Mouse (Mus musculus) stomach, embryonic 16.5 days (tissue): Measurements from ENCODE around the gene Ms4a18. TPM values are rescaled to one million over a fixed set of nuclear protein-coding genes. Genes with fewer than 3 reads are reported as not detected.

Experiments used
- ATAC-seq: fragments of 200-750 bp; cut with Nextera tagmentation; 2 replicates; pipeline ENCODE4 v1.8.0; 2017; ENCODE audit warnings: moderate number of reproducible peaks, moderate TSS enrichment; ENCODE audit not compliant: insufficient read depth, low FRiP score
- H3K27ac ChIP-seq: fragments of 300-500 bp; sonication (generic); 2 replicates; pipeline ENCODE4 v1.5.1; 2014; ENCODE audit warnings: low read length
- H3K27me3 ChIP-seq: fragments of 300-500 bp; sonication (generic); 2 replicates; pipeline ENCODE4 v1.6.1; 2014; ENCODE audit warnings: low read length, control low read depth, mixed read lengths; ENCODE audit not compliant: control insufficient read depth, insufficient read depth
- H3K36me3 ChIP-seq: fragments of 300-500 bp; sonication (generic); 2 replicates; pipeline ENCODE4 v1.6.1; 2014; ENCODE audit warnings: low read length; ENCODE audit not compliant: control insufficient read depth, insufficient read depth
- H3K4me1 ChIP-seq: fragments of 300-500 bp; sonication (generic); 2 replicates; pipeline ENCODE4 v1.6.1; 2014; ENCODE audit warnings: low read length, control low read depth, mixed read lengths; ENCODE audit not compliant: control insufficient read depth, insufficient read depth
- H3K4me2 ChIP-seq: fragments of 300-500 bp; sonication (generic); 2 replicates; pipeline ENCODE4 v1.6.1; 2014; ENCODE audit warnings: low read depth, low read length, mixed read lengths
- H3K4me3 ChIP-seq: fragments of 300-500 bp; sonication (generic); replicated peaks from 2 replicates; pipeline ENCODE4 v1.5.1; 2014; ENCODE audit warnings: mild to moderate bottlenecking, low read length
- H3K9ac ChIP-seq: fragments of 300-500 bp; sonication (generic); 2 replicates; pipeline ENCODE4 v1.6.1; 2014; ENCODE audit warnings: low read length
- H3K9me3 ChIP-seq: fragments of 300-500 bp; sonication (generic); replicated peaks from 2 replicates; pipeline ENCODE4 v1.6.1; 2016; ENCODE audit warnings: low read length, control low read depth; ENCODE audit not compliant: control insufficient read depth
- WGBS: fragments of 180-500 bp; shearing (Covaris S2); extraction: QIAGEN DNeasy Blood & Tissue Kit; methylation state at CpG from one replicate; pipeline ENCODE4 v1.1.7; 2014; 5-methylcytosine and 5-hydroxymethylcytosine counted together
- polyA plus RNA-seq: library from polyadenylated mRNA; unstranded; fragments of >200 nt; fragmentation: Nextera tagmentation; extraction: Ambion mirVana; gene quantifications from 2 replicates; pipeline ENCODE4 v1.2.1, GENCODE M21; 2015

The Ms4a18 gene
- polyA plus RNA-seq, 1 experiment from 2014 or later: 4.2 TPM

- H3K27me3 ChIP-seq: no peaks in the 10 kb centered on the region
- H3K9me3 ChIP-seq: no peaks in the 10 kb centered on the region
- peak; percentile 55; the same call in 1 of the 2 replicates for ATAC-seq
- H3K4me3 ChIP-seq: no peak overlapping the region
- peaks cover 3% of the 10 kb centered on the region; the same call in 1 of the 2 replicates for H3K4me1 ChIP-seq
- no peak overlapping the region for H3K4me2 ChIP-seq
- no peaks in the 10 kb centered on the region for H3K36me3 ChIP-seq
- H3K9ac ChIP-seq: 0 out of 2 replicates have a peak overlapping the region, but pooled peaks have one; percentile 21
- no peak overlapping the region for H3K27ac ChIP-seq
- 31% methylated on average over 11 of the region's 11 CpGs for WGBS
Observed at GRCm38 (mm10) chr19:10959085-10959977, 58.5 kb downstream of the Ms4a18 start.

DNA sequence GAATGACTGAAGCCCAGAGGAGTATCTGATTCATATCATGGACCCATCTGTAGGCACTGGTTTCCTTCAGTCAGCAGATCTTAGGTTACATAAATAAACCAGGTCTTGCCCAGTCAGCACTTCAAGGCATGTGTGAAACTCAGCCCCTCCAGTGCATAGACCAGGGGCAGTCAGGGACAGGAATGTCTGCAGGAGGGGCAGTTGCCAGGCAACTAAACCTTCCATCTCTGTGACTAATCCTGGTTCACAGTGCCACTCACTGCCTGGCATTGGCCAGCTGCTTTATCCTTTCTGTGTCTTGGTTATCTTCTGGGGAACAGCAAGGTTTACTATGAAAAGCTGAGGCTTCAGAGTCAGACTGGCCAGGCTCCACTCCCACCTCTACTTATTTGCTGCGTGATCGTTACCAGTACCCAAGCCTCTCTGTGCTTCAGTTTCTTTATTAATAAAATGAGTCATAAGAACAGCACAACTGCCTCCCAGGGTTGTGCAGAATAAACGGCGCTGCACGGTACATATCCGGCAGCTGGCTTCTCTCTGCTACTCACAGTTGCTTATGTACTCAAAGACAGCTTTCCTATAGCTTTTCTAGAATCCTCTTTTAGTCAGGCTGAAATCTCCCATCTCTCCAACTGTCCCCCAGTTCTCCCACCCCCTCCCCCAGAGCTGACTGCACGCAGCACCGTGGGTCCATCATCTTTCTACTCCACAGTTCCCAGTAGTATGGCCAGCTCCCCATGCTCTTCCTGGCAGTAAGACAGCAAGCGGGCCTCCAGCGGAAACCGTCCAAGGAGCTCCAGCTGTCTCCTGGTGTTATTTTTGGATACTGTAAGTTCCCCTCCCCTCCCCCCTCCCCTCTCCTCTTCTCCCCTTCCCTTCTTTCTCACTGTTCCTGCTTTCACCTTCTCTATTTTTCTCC, 65.6 kb downstream of the Ms4a18 start:
- Histone ChIP-seq H3K4me3 (no peak overlapping the region), H3K4me1 (peaks cover 29% of the 10 kb centered on the region), H3K27me3 (no peaks in the 10 kb centered on the region), H3K9ac (peak overlapping the region; percentile 4), H3K4me2 (peak overlapping the region; percentile 28; the same call in 1 of the 2 replicates), H3K36me3 (no peaks in the 10 kb centered on the region), H3K27ac (peak overlapping the region; percentile 94), H3K9me3 (no peaks in the 10 kb centered on the region)
- ATAC-seq: peak; percentile 78
- 28% methylated on average over 11 of the region's 11 CpGs for WGBS

DNA sequence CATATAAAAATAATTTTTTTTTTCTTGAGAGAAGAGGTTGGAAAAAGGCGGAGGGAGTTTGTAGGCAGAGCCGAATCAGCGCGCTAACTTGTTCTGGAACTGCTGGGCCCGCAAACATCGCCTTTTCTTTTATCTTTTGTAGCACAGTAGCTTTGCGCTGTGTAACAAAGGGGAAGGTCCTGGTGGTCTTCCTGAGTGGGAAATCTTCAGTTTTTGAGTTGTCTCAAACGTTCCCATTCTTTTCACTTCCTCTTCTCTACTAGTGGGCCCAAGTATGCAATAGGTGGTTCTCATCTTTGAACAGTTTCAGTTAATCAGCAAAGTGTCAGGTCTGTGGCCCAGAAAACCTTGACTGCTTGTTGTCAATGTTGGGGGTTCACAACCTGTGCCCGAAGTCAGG, 68.3 kb downstream of the Ms4a18 start:
- H3K36me3 ChIP-seq: peaks cover 5% of the 10 kb centered on the region
- 21% methylated on average over 9 of the region's 9 CpGs for WGBS
- H3K4me2 ChIP-seq: peak overlapping the region; percentile 98
- no peak for ATAC-seq
- peak overlapping the region; percentile 12; the same call in 1 of the 2 replicates for H3K27ac ChIP-seq
- H3K4me1 ChIP-seq: peaks cover 39% of the 10 kb centered on the region
- no peaks in the 10 kb centered on the region for H3K27me3 ChIP-seq
- H3K4me3 ChIP-seq: peak overlapping the region; percentile 76
- peak overlapping the region; percentile 59 for H3K9ac ChIP-seq
- H3K9me3 ChIP-seq: no peaks in the 10 kb centered on the region

DNA sequence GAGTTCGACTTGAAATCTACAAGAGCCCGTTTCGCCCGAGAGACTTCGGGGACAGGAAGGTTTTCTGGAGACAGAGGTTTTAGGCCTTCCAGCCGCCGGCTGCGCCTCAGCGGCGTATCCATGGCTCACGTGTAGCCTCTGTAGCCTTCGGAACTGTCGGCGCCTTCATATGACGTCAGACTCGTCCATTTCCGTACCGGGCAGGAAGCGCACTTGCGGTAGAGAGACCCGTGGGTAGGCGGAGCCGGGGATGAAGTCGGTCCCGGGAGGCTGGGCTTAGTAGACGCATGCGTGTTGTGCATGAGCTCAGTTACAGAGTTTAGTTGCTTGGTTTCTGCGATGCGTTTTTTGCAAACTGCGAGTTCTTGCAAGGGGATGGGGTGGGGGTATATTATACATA, 68.7 kb downstream of the Ms4a18 start, which contains the start of gene Ccdc86:
TSS of gene Ccdc86 (minus strand) at position 155 of the 400 bp plus-strand sequence.
- peak; percentile 94 for ATAC-seq
- H3K27me3 ChIP-seq: no peaks in the 10 kb centered on the region
- peak within 1 kb of the TSS; percentile 98 for H3K4me2 ChIP-seq
- peak within 1 kb of the TSS; percentile 76 for H3K4me3 ChIP-seq
- H3K36me3 ChIP-seq: peaks cover 7% of the 10 kb centered on the region
- peak within 1 kb of the TSS; percentile 86 for H3K9ac ChIP-seq
- H3K9me3 ChIP-seq: no peaks in the 10 kb centered on the region
- under 1% methylated on average over 30 of the region's 30 CpGs for WGBS
- peak within 1 kb of the TSS; percentile 12; the same call in 1 of the 2 replicates for H3K27ac ChIP-seq
- H3K4me1 ChIP-seq: peaks cover 39% of the 10 kb centered on the region

DNA sequence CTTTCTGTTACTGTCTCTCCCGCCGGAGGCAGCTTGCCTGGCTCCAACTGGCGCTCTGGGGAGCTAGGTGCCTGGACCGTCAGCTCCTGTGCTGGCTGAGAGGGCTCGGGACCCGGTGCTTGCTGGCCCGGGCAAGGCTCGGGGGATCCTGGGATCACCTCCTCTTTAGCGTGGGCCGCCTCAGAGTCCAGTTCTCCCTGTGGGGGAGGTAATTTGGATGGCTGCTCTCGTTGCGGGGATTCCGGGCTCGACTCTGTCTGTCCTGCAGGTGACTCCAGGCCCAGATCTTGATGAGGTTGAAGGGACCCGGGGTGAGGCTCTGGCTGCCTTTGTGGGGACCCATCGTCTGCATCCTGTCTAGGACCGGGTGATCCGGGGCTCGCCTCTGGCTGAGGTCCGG, 69.4 kb downstream of the Ms4a18 start:
- H3K27me3 ChIP-seq: no peaks in the 10 kb centered on the region
- H3K9me3 ChIP-seq: no peaks in the 10 kb centered on the region
- H3K4me2 ChIP-seq: peak overlapping the region; percentile 98
- H3K36me3 ChIP-seq: peaks cover 7% of the 10 kb centered on the region
- under 1% methylated on average over 20 of the region's 20 CpGs for WGBS
- peaks cover 39% of the 10 kb centered on the region for H3K4me1 ChIP-seq
- peak overlapping the region; percentile 76 for H3K4me3 ChIP-seq
- H3K9ac ChIP-seq: peak overlapping the region; percentile 86
- no peak for ATAC-seq
- H3K27ac ChIP-seq: no peak overlapping the region

DNA sequence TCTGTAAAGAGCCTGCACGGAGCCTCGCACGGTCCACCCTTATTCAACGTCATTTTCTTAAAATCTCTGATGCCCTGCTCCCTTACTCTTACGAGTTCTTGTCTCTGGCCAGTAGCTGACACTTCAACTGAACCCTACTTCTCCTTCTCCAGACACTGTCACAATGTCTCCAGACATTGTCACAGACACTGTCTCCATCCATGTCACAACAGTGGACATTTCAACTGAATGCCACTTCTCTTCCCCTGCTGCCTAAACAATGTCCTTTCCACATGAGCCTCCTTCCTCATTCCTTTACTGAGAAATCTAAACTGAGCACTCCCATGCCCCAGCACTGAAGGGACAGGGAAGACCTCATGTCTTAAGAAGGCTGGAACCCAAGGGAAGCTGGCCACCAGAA, 70.6 kb downstream of the Ms4a18 start:
- H3K4me2 ChIP-seq: peak overlapping the region; percentile 98
- 76% methylated on average over 5 of the region's 5 CpGs for WGBS
- H3K4me3 ChIP-seq: peak overlapping the region; percentile 76

More for the DNA sequence above, 70.6 kb downstream of the Ms4a18 start:
- Histone ChIP-seq H3K9ac (peak overlapping the region; percentile 86), H3K36me3 (peaks cover 7% of the 10 kb centered on the region), H3K4me1 (peaks cover 32% of the 10 kb centered on the region), H3K27ac (no peak overlapping the region), H3K27me3 (no peaks in the 10 kb centered on the region), H3K9me3 (no peaks in the 10 kb centered on the region)
- ATAC-seq: no peak

Other genes starting within 250 kb of the Ms4a18 start
- gene Cd6, start 188.0 kb downstream of the Ms4a18 start, polyA plus RNA-seq: 0.50 and 0.58 TPM in 2 replicates
- gene Slc15a3, start 178.3 kb downstream of the Ms4a18 start, polyA plus RNA-seq: 0.52 and 0.70 TPM in 2 replicates
- 66.3 and 70.6 TPM in 2 replicates for gene Tmem132a, start 148.1 kb downstream of the Ms4a18 start, polyA plus RNA-seq
- gene Tmem109, start 136.0 kb downstream of the Ms4a18 start, polyA plus RNA-seq: 147 and 169 TPM in 2 replicates
- 36.8 and 40.6 TPM in 2 replicates for gene Prpf19, start 122.8 kb downstream of the Ms4a18 start, polyA plus RNA-seq
- gene Zp1, start 97.4 kb downstream of the Ms4a18 start, polyA plus RNA-seq: not detected in 2 replicates
- not detected in 2 replicates for gene Ptgdr2, start 80.9 kb downstream of the Ms4a18 start, polyA plus RNA-seq
- 23.8 and 27.5 TPM in 2 replicates for gene Ccdc86, start 68.8 kb downstream of the Ms4a18 start, polyA plus RNA-seq
- 8.0 and 11.3 TPM in 2 replicates for gene Ms4a10, start 43.4 kb downstream of the Ms4a18 start, polyA plus RNA-seq
- gene Ms4a15, start 24.8 kb downstream of the Ms4a18 start, polyA plus RNA-seq: not detected in 2 replicates
- gene Ms4a8a, start 63.1 kb upstream of the Ms4a18 start, polyA plus RNA-seq: 6.0 and 7.8 TPM in 2 replicates
- gene 1700017D01Rik, start 112.8 kb upstream of the Ms4a18 start, polyA plus RNA-seq: not detected in 2 replicates
- not detected in 2 replicates for gene 1700025F22Rik, start 147.3 kb upstream of the Ms4a18 start, polyA plus RNA-seq
- not detected in 2 replicates for gene Ms4a13, start 178.7 kb upstream of the Ms4a18 start, polyA plus RNA-seq
- 0.17 and 0.20 TPM in 2 replicates for gene Ms4a12, start 214.4 kb upstream of the Ms4a18 start, polyA plus RNA-seq
- 0.11 TPM in 1 of 2 replicates, not detected in the other for gene Ms4a1, start 248.2 kb upstream of the Ms4a18 start, polyA plus RNA-seq